ENCODE assay signal across 7 mouse cellular contexts in the genomic region with DNA sequence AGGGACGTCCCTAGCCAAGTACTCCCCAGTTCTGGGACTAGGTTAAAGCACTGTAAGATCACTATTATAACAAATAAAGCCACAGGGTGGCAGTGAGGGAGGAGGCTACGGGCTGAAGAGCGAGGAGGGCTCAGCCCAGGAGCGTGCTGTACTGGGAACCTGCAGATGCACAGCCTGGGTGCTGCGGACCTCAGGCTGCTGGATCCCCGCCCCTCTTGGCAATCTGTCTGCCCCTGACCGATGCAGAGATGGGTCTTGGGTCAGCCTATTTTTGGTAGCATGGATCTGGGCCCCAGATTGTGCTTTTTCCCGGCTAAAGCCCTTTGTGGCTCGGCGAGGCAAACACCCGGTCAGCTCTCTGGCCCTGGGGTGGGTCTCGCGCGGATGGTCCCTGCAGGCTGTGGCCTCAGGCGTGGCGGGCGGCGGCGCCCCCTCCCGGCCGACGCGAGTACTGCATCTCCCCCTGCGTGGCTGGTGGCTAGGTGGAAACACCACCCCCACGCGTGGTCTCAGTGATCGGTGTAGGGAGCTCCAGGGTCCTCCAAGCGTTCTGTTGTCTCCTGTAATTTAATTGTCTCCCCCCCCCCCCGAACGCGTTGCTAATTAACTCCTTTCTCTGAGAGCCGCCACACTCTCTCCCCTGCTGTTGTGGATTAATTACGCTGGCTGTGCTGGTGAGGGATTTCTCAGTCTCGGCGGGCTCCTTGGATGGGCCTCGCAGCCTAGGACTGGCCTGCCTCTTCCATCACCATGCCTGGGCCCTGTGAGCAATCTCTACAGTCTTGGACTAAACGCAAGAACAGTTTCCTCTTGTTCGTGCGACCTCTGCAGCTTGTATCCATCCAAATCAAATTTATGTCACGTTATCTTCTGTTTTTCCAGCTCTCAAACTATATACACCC. TPM values are rescaled to one million over a fixed set of nuclear protein-coding genes. Genes with fewer than 3 reads are reported as not detected.
DNase-seq lines count a peak whose midpoint lies in the region; ATAC-seq and TF ChIP-seq lines count a peak whose summit lies in the region.

No protein-coding gene starts in this region.

- intact Hi-C loops in heart, adult 2 months (cut with DNase I) = loop anchor here (1.0 to 5.0 kb wide), 3 partner anchors 28 to 205 kb away; a partner anchor contains a TSS

- peak; percentile 49 for ATAC-seq in embryonic facial prominence, embryonic 11.5 days (replicated peaks; ENCODE audit: insufficient number of reproducible peaks, low FRiP score, low TSS enrichment, low read depth)
- peak; percentile 79 for ATAC-seq in midbrain, postnatal 0 days (ENCODE audit: low FRiP score)

- H3K4me3 ChIP-seq in embryonic facial prominence, embryonic 11.5 days (ENCODE audit: low read depth, low read length) = peak overlapping the region; percentile 26; the same call in 1 of the 2 replicates
- peak overlapping the region; percentile 50 for H3K4me3 ChIP-seq in heart, adult 2 months
- no peak overlapping the region for H3K4me3 ChIP-seq in kidney, adult 2 months (ENCODE audit: insufficient read depth, low read depth, low read length)
- peak overlapping the region; percentile 26; the same call in 1 of the 2 replicates for H3K4me3 ChIP-seq in midbrain, postnatal 0 days (ENCODE audit: low read depth, low read length)

- H3K36me3 ChIP-seq in embryonic facial prominence, embryonic 11.5 days (replicated peaks; ENCODE audit: control insufficient read depth, insufficient read depth, low read depth, low read length) = no peaks in the 10 kb centered on the region
- no peaks in the 10 kb centered on the region for H3K36me3 ChIP-seq in heart, adult 2 months (ENCODE audit: control insufficient read depth, insufficient read depth, low read length)
- H3K36me3 ChIP-seq in kidney, adult 2 months (ENCODE audit: control insufficient read depth, insufficient read depth, low read length) = no peaks in the 10 kb centered on the region
- H3K36me3 ChIP-seq in midbrain, postnatal 0 days (ENCODE audit: insufficient read depth, low read length) = no peaks in the 10 kb centered on the region
- H3K36me3 ChIP-seq in splenic B cell, adult 2 months (ENCODE audit: control insufficient read depth, insufficient read depth, low read length, poor library complexity, severe bottlenecking) = no peaks in the 10 kb centered on the region; the same call in 1 of the 2 replicates

- no peak overlapping the region for H3K27ac ChIP-seq in embryonic facial prominence, embryonic 11.5 days (replicated peaks; ENCODE audit: low read depth, low read length)
- H3K27ac ChIP-seq in heart, adult 2 months = peak overlapping the region; percentile 56
- H3K27ac ChIP-seq in kidney, adult 2 months (ENCODE audit: insufficient read depth, low read depth, low read length) = no peak overlapping the region
- peak overlapping the region; percentile 57 for H3K27ac ChIP-seq in midbrain, postnatal 0 days (ENCODE audit: low read depth, low read length)

- TF ChIP-seq CTCF in heart, adult 2 months (IDR thresholded peaks at IDR 0.05) = peak; percentile 96
- peak; percentile 72 for TF ChIP-seq CTCF in kidney, adult 2 months (conservative IDR thresholded peaks at IDR 0.05; ENCODE audit: insufficient read depth, insufficient read length, low read depth, low read length)
- peak; percentile 87 for TF ChIP-seq CTCF in midbrain, postnatal 0 days (IDR thresholded peaks at IDR 0.05)

- peaks cover 2% of the 10 kb centered on the region; the same call in 1 of the 2 replicates for H3K27me3 ChIP-seq in embryonic facial prominence, embryonic 11.5 days (ENCODE audit: control insufficient read depth, insufficient read depth, low read length)
- no peaks in the 10 kb centered on the region for H3K27me3 ChIP-seq in heart, adult 2 months (ENCODE audit: control insufficient read depth, insufficient read depth, low read length)
- no peaks in the 10 kb centered on the region for H3K27me3 ChIP-seq in kidney, adult 2 months (replicated peaks; ENCODE audit: control insufficient read depth, insufficient read depth, low read length)
- no peaks in the 10 kb centered on the region for H3K27me3 ChIP-seq in midbrain, postnatal 0 days (ENCODE audit: insufficient read depth, low read length)
- no peaks in the 10 kb centered on the region for H3K27me3 ChIP-seq in splenic B cell, adult 2 months (ENCODE audit: control insufficient read depth, insufficient read depth, low read length, poor library complexity, severe bottlenecking)

- WGBS in embryonic facial prominence, embryonic 11.5 days = 6% methylated on average over 40 of the region's 40 CpGs
- 7% methylated on average over 39 of the region's 40 CpGs for WGBS in heart, adult 2 months
- 13% methylated on average over 39 of the region's 40 CpGs for WGBS in kidney, adult 2 months
- 5% methylated on average over 39 of the region's 40 CpGs for WGBS in midbrain, postnatal 0 days

- H3K9ac ChIP-seq in embryonic facial prominence, embryonic 11.5 days (replicated peaks; ENCODE audit: low read length) = peak overlapping the region; percentile 34
- H3K9ac ChIP-seq in heart, adult 2 months (ENCODE audit: low read depth, low read length) = peak overlapping the region; percentile 74
- peak overlapping the region; percentile 55 for H3K9ac ChIP-seq in midbrain, postnatal 0 days (replicated peaks; ENCODE audit: low read length, poor library complexity, severe bottlenecking)

- H3K4me1 ChIP-seq in embryonic facial prominence, embryonic 11.5 days (ENCODE audit: control insufficient read depth, insufficient read depth, low read length) = no peaks in the 10 kb centered on the region; the same call in 1 of the 2 replicates
- peaks cover 12% of the 10 kb centered on the region for H3K4me1 ChIP-seq in heart, adult 2 months (ENCODE audit: control insufficient read depth, insufficient read depth, low read length)
- H3K4me1 ChIP-seq in kidney, adult 2 months (ENCODE audit: control insufficient read depth, insufficient read depth, low read length) = peaks cover 4% of the 10 kb centered on the region; the same call in 1 of the 2 replicates
- H3K4me1 ChIP-seq in midbrain, postnatal 0 days (ENCODE audit: insufficient read depth, low read length) = peaks cover 9% of the 10 kb centered on the region

- H3K9me3 ChIP-seq in embryonic facial prominence, embryonic 11.5 days (replicated peaks; ENCODE audit: control insufficient read depth, low read length) = no peaks in the 10 kb centered on the region
- no peaks in the 10 kb centered on the region for H3K9me3 ChIP-seq in midbrain, postnatal 0 days (ENCODE audit: low read length)

- peak; percentile 83 for DNase-seq in adrenal gland, postnatal 14 days
- DNase-seq in embryonic facial prominence, embryonic 11.5 days (ENCODE audit: low spot score) = peak; percentile 64
- DNase-seq in heart, adult 2 months = peak; percentile 82 to 91
- DNase-seq in kidney, adult 2 months = peak; percentile 62
- DNase-seq in liver = peak; percentile 66
- DNase-seq in midbrain, postnatal 0 days (ENCODE audit: low spot score) = peak; percentile 71
- DNase-seq in splenic B cell, adult 2 months (ENCODE audit: low read depth, low spot score) = peak; percentile 66

- H3K4me2 ChIP-seq in embryonic facial prominence, embryonic 11.5 days (ENCODE audit: low read depth, low read length) = peak overlapping the region; percentile 52
- H3K4me2 ChIP-seq in midbrain, postnatal 0 days (ENCODE audit: low read depth, low read length, poor library complexity, severe bottlenecking) = peak overlapping the region; percentile 61

- TF ChIP-seq POLR2A in heart, adult 2 months (IDR thresholded peaks at IDR 0.05; ENCODE audit: insufficient read depth, low read depth, low read length) = 0 out of 2 replicates have a peak, but pooled peaks have one; percentile 30
- TF ChIP-seq POLR2A in kidney, adult 2 months (IDR thresholded peaks at IDR 0.05; ENCODE audit: low read depth, low read length) = no peak

- no peak for TF ChIP-seq EP300 in heart, adult 2 months (IDR thresholded peaks at IDR 0.05; ENCODE audit: insufficient read depth, low read depth, low read length)

- H3K79me2 ChIP-seq in heart, adult 2 months (replicated peaks; ENCODE audit: control insufficient read depth, insufficient read depth, low read length) = no peaks in the 10 kb centered on the region

RNA-seq across cellular contexts. Expression of a gene that starts 15.6 kb away (rescaled TPM):
- total RNA-seq in adrenal gland, postnatal 14 days (2021) = 0.59 and 1.1 TPM in 2 replicates
- polyA plus RNA-seq in embryonic facial prominence, embryonic 11.5 days (2014; fragmentation: Nextera tagmentation; extraction: Ambion mirVana) = 0.57 and 0.72 TPM in 2 replicates
- not detected for total RNA-seq in heart, adult 2 months (2021)
- not detected in 2 replicates for polyA plus RNA-seq in heart, adult 2 months (2012; rRNA removed)
- polyA plus RNA-seq in kidney, adult 2 months (2012; rRNA removed) = 0.14 TPM in 1 of 2 replicates, not detected in the other
- total RNA-seq in midbrain, postnatal 0 days (2014; rRNA removed) = 19.4 and 21.9 TPM in 2 replicates
- 30.9 and 32.2 TPM in 2 replicates for polyA plus RNA-seq in midbrain, postnatal 0 days (2015; fragmentation: Nextera tagmentation; extraction: Ambion mirVana)

RNA-seq across cellular contexts. Expression of a gene that starts 27.8 kb away (rescaled TPM):
- 26.2 and 29.1 TPM in 2 replicates for total RNA-seq in adrenal gland, postnatal 14 days (2021)
- 30.8 and 33.5 TPM in 2 replicates for polyA plus RNA-seq in embryonic facial prominence, embryonic 11.5 days (2014; fragmentation: Nextera tagmentation; extraction: Ambion mirVana)
- total RNA-seq in heart, adult 2 months (2021) = 10 to 100 TPM; 43.8 to 45.1 TPM
- polyA plus RNA-seq in heart, adult 2 months (2012; rRNA removed) = 34.1 and 39.6 TPM in 2 replicates
- 28.8 and 34.2 TPM in 2 replicates for polyA plus RNA-seq in kidney, adult 2 months (2012; rRNA removed)
- 65.7 and 77.5 TPM in 2 replicates for total RNA-seq in midbrain, postnatal 0 days (2014; rRNA removed)
- polyA plus RNA-seq in midbrain, postnatal 0 days (2015; fragmentation: Nextera tagmentation; extraction: Ambion mirVana) = 34.6 and 37.6 TPM in 2 replicates

RNA-seq across cellular contexts. Expression of a gene that starts 46.5 kb away (rescaled TPM):
- total RNA-seq in adrenal gland, postnatal 14 days (2021) = 1.3 and 1.4 TPM in 2 replicates
- polyA plus RNA-seq in embryonic facial prominence, embryonic 11.5 days (2014; fragmentation: Nextera tagmentation; extraction: Ambion mirVana) = 0.14 and 0.18 TPM in 2 replicates
- total RNA-seq in heart, adult 2 months (2021) = under 1 TPM; 0.08 to 0.09 TPM
- polyA plus RNA-seq in heart, adult 2 months (2012; rRNA removed) = 0.14 and 0.38 TPM in 2 replicates
- 0.10 and 0.19 TPM in 2 replicates for polyA plus RNA-seq in kidney, adult 2 months (2012; rRNA removed)
- total RNA-seq in midbrain, postnatal 0 days (2014; rRNA removed) = 25.4 and 30.1 TPM in 2 replicates
- polyA plus RNA-seq in midbrain, postnatal 0 days (2015; fragmentation: Nextera tagmentation; extraction: Ambion mirVana) = 10.2 and 10.7 TPM in 2 replicates

Comparison
In these comparisons a context has a peak if more than half of its experiments do, and no peak if none do; other contexts are left out.
1. H3K27ac ChIP-seq: peak in heart, adult 2 months (single experiment) and midbrain, postnatal 0 days (single experiment); none in embryonic facial prominence, embryonic 11.5 days (single experiment) and kidney, adult 2 months (single experiment).
2. RNA of a gene that starts 15.6 kb away (polyA plus RNA-seq): 30.9 to 32.2 TPM in midbrain, postnatal 0 days; 0.57 to 0.72 TPM in embryonic facial prominence, embryonic 11.5 days, 0.14 TPM in kidney, adult 2 months and not detected in heart, adult 2 months; every median in the first group is over 10 times any median in the second.
3. Peak in every context shown above with its lines, with median percentiles within 50 percentile points of each other: DNase-seq, H3K9ac ChIP-seq and CTCF ChIP-seq.